Mouse (Mus musculus) megakaryocyte, embryonic 14.5 days (primary cell): ENCODE data around the gene Plxdc2.

Source experiments
- FLI1 ChIP-seq: IDR thresholded peaks from 2 replicates; pipeline ENCODE4 v1.6.1; 2012; ENCODE audit warnings: low read length, inconsistent platforms, mixed read lengths
- GATA1 ChIP-seq: IDR thresholded peaks from 3 replicates; pipeline ENCODE4 v1.6.1; 2012; ENCODE audit warnings: mixed read lengths, low read length, inconsistent platforms, borderline replicate concordance

DNA sequence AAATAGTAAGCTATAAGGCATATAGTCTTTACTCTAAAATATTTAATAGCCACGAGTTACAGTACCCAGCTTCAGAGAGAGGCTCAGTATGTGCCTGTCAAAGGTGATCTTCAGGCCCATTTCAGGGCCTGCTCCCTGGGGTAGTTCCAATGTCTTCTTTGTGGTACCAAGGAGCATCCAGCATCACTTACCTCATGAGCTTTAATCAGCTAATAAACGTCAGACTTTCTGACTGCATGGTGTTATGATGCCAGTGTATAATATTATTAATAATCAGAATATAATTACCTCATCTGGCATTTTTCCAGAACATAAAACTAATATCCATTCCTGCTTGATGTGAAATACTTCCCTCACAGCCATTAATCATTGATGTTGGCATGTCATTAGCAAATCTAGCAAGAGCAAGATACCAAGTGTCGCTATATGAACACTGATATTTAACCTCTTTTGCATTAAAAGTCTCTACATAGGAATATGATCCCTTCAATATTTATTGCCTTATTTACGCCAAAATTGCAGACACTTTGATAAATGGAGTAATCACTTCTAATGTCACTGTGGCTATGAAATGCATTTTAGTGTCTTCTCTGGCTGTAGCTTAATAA, 393.3 kb downstream of the Plxdc2 start:
- TF ChIP-seq GATA1: no peak
- TF ChIP-seq FLI1: no peak
